Mouse (Mus musculus) CH12F3 (cell line): ENCODE results near the gene Cox7a1.
"Not testable (repeated sequence)": the region's sequence is repeated elsewhere in the genome, so short reads cannot be mapped to it uniquely, and the experiment has no call there.

ENCODE experiments used
- in situ Hi-C: fragments of 300-500 bp; cut with MboI; formaldehyde crosslinking; loops from 2 replicates; pipeline ENCODE4 v1.14.3; 2020; ENCODE audit warnings: low sequenced_read_pairs

Gene Cox7a1

GRCm38 (mm10) chr7:30183879-30184289, at the start of gene Cox7a1:
TSS of gene Cox7a1 (plus strand) at chr7:30184144.
- in situ Hi-C loops = no loop called here

GRCm38 (mm10) chr7:30136826-30137225, 47.1 kb upstream of the Cox7a1 start:
- in situ Hi-C loops = no loop called here

- in situ Hi-C loops = no loop called here
Observed at GRCm38 (mm10) chr7:30143170-30143554, 40.8 kb upstream of the Cox7a1 start.

GRCm38 (mm10) chr7:30143555-30144209, 40.3 kb upstream of the Cox7a1 start:
- in situ Hi-C loops = no loop called here

GRCm38 (mm10) chr7:30147011-30147410, 36.9 kb upstream of the Cox7a1 start:
- in situ Hi-C loops = no loop called here

GRCm38 (mm10) chr7:30154040-30154439, 29.9 kb upstream of the Cox7a1 start:
- in situ Hi-C loops = no loop called here

GRCm38 (mm10) chr7:30155507-30155906, 28.4 kb upstream of the Cox7a1 start:
- in situ Hi-C loops = no loop called here

GRCm38 (mm10) chr7:30163113-30163512, 20.8 kb upstream of the Cox7a1 start:
- in situ Hi-C loops = no loop called here

GRCm38 (mm10) chr7:30164745-30165144, 19.2 kb upstream of the Cox7a1 start:
- in situ Hi-C loops = no loop called here

- in situ Hi-C loops = no loop called here
Observed at GRCm38 (mm10) chr7:30168914-30169582, 14.9 kb upstream of the Cox7a1 start.

GRCm38 (mm10) chr7:30169583-30170282, 14.2 kb upstream of the Cox7a1 start, which contains the start of gene Zfp146:
TSS of gene Zfp146 (minus strand) at chr7:30169750.
- in situ Hi-C loops = no loop called here

GRCm38 (mm10) chr7:30170283-30170951, 13.5 kb upstream of the Cox7a1 start:
- in situ Hi-C loops = no loop called here

GRCm38 (mm10) chr7:30176474-30176873, 7.5 kb upstream of the Cox7a1 start:
- in situ Hi-C loops = no loop called here

- in situ Hi-C loops = no loop called here
Observed at GRCm38 (mm10) chr7:30178256-30178655, 5.7 kb upstream of the Cox7a1 start.

GRCm38 (mm10) chr7:30181308-30181707, 2.6 kb upstream of the Cox7a1 start:
- in situ Hi-C loops = no loop called here

- in situ Hi-C loops = not testable (repeated sequence)
Observed at GRCm38 (mm10) chr7:30181929-30182328, 2.0 kb upstream of the Cox7a1 start.

GRCm38 (mm10) chr7:30183189-30183588, 755 bp upstream of the Cox7a1 start:
- in situ Hi-C loops = not testable (repeated sequence)

- in situ Hi-C loops = no loop called here
Observed at GRCm38 (mm10) chr7:30184641-30185348, 851 bp downstream of the Cox7a1 start.

GRCm38 (mm10) chr7:30188344-30189115, 4.6 kb downstream of the Cox7a1 start:
- in situ Hi-C loops = no loop called here

GRCm38 (mm10) chr7:30189116-30189491, 5.2 kb downstream of the Cox7a1 start:
- in situ Hi-C loops = no loop called here
